Mouse (Mus musculus) layer of hippocampus, adult 18-20 months (tissue): ENCODE results near the gene Chac2. TPM values are rescaled to one million over a fixed set of nuclear protein-coding genes. Genes with fewer than 3 reads are reported as not detected.
"Not testable (repeated sequence)": the region's sequence is repeated elsewhere in the genome, so short reads cannot be mapped to it uniquely, and the experiment has no call there.

Experiments used
- DNase-seq, 2 experiments: peaks; one replicate each; pipeline ENCODE4 v3.0.0; 2022; ENCODE audit warnings: low spot score in 2 of 2
- long read RNA-seq: library from polyadenylated mRNA; stranded (forward); transcript quantifications from one replicate; pipeline ENCODE4 v2.0.0, GENCODE M21; 2021
- total RNA-seq, 2 experiments: library from RNA; stranded (reverse); gene quantifications; 2 replicates each; pipeline ENCODE4 v1.2.3; 2021

The Chac2 gene
- 10 to 100 TPM; 12.8 to 15.4 TPM for total RNA-seq
- long read RNA-seq, transcript Chac2-202 (3 exons, 1,315 nt), result major isoform, 6 of 9 reads
- long read RNA-seq, partial matches to known transcripts, result 0 of 9 reads
- long read RNA-seq, other reads (novel, unspliced or antisense), result 0 of 9 reads

DNA sequence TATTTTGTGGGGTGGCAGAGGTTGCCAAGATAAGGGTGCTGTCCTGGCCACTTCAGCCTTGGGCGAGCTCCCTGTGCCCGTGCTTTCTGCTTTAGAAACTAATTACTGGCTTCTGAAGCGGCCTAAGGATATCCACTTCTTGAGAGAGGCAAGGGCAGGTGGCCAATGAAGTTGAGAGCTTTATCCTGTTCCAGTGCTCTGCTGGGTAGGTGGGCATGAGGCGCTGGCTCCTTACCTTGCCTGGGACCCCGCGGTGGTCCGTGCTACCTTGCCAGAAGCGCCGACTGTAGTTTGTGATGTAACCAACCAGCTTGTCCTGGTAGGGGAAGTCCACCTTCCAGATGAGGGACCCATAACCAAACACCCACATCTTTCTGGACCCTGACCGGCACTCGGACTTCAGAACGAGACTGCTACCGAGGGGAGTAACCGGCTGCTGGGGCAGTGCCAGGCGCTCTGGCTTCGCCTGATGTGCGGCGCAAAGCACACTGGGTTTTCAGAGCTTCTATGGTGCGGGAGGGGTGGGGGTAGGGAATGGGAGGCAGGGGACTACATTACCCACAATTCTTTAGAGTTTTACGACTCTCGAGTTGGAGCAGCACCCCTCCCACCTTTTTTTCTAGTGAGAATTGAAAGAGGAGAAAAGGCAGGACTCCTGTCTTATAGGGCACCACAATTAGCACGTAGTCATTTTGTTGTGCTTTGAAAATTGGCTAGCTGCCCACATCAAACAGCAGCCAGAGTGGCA is at the start of gene Chac2:
Chac2 (minus strand) TSS at position 474 of the 748 bp plus-strand sequence.
- DNase-seq, result peak; percentile 77 to 91

DNA sequence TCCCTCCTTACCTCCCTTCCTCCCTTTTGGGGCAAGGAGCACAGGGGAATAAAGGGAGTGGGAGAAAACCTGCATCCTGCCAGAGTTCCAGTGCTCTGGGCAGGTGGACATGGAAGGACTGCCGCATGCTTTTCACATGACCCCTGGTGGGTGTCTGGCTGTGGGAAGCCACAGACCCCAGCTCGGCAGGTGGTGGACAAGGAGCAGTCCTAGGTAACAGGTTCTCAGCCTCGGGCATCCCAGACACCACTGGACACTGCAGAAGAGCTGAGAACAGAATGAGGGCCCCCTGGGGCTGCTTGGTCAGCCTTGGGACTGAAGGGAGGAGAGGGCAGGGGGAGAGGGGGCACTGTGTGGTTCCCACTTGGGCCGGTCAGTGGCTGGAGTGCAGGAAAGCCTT is 48.8 kb upstream of the Chac2 start:
- DNase-seq, result no peak

DNA sequence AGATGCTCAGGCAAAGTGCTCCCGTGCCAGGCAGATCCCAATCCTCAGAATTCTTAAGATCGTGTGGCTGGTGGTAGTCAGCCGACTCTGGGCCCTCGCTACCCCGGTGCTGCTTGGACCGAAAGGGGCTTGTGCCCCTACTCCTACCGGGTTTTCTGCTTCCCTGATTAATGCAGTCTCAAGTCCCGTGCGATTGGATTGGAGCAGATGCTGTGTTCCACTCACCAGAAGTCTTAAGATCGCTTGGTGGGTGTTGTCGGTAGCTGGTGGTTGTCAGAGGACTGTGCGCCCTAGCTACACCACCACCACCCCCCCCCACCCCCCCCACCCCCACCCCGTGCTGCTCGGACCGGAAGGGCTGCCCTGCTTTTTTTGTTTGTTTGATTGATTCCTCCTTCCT is 31.3 kb upstream of the Chac2 start:
- not testable (repeated sequence) for DNase-seq

DNA sequence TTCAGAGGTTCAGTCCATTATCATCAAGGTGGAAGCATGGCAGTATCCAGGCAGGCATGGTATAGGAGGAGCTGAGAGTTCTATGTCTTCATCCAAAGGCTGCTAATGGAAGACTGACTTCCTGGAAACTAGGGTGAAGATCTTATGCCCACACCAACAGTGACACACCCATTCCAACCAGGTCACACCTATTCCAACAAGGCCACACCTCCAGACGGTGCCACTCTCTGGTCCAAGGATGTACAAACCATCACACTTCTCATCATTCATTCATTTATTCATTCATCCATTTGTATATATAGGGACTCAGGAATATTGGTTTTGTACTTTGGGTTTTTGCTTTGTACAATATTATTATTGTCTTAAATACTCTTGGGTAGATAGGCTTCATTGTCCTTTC is 23.5 kb upstream of the Chac2 start:
- not testable (repeated sequence) for DNase-seq

DNA sequence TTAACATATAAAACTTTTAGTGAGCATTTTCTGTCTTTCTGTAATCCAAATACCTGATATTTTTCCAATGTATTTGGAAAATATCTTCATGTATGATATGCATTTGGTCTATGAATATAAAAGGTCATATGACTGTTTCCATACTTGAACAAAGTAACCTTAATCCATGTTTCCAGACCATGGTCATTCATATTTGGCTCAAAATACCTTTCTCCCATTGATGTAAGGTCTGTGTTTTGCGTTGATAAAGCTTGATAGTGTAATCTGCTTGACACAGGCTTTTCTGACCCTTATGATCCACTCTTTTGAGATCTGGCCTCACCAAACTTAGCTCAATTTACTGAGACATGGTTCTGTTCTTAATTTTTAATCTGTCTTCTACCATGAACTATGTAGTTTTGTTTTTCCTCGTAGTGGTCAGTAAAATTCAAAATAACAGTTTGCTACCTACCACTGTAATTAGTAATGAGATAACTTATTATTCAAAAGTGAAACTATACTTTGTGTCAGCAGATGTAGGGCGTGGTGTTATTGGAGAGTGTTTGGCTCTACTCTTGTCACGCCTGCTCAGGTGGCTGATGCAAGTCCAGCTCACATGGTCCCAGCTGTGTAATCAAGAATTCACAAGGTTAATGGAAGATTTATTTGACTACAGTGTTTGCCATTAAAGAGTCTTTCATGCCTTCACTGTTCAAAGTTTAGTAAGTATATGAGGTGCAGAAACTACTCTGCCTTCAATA is 15.2 kb upstream of the Chac2 start:
- DNase-seq, result no peak

DNA sequence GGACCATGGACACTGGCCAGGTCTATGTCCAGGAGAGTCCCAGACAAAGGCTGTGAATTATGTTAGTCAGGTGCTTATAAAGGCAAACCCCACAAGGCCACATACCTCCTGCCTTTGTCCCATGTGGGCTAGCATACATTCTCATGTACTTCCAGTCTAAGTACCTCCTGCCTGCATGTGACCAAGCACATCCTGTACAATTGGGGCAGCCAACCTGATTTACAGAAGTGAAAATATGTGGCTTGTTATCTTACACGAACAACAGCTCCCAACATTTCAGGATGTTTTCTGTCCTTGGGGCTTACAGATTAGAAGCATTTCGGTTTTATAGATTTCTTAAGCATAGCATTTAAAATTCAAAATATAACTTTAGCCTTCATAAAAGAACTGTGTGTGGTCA is 13.9 kb upstream of the Chac2 start:
- DNase-seq, result no peak

DNA sequence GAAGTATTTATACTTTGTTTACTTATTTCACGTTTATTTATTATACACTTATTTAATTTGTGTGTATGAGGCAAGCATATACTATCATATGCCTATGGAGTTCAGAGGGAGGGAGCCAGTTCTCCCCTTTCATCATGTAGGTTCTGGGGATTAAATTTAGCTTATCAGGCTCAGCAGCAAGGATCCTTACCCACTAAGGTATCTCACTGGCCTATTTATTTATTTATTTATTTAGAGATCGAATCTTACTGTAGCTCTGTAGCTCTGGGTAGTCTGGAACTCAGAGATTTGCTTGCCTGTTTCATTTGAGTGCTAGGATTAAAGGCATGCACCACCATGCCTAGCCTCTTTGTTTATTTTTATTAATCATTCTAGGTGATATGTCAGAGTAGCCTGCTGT is 12.6 kb upstream of the Chac2 start:
- no peak for DNase-seq

DNA sequence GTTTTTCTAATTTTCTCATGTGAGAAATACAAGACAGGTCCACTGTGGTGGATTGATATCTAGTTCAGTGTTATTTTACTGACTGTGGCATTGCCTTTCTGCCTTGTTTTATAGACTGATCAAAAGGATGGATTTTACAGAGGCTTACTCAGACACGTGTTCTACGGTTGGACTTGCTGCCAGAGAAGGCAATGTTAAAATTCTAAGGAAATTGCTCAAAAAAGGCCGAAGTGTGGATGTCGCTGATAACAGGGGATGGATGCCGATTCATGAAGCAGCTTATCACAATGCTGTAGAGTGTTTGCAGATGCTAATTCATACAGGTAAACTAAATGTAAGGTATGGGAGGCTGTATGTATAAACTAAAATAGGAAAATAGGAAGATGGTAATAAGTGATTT is 12.0 kb upstream of the Chac2 start:
- no peak for DNase-seq

DNA sequence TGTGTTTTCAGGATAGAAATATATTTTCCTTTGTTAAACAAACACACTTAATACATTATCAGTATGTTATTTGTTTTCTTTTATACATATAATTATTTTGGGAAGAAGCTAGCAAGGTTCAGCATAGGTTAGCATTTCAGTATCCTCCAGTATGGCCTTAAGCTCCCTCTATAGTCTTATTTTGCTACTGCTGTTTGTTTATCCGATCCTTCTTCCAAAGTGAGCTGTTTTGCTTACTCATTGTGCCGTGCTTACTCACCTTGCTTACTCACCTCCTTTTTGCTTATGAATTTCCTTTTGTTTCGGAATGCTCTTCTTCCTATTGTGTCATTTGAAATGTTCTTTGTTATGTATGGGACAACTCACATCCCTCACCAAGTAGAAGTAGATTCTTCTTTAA is 10.5 kb upstream of the Chac2 start:
- DNase-seq, result no peak

DNA sequence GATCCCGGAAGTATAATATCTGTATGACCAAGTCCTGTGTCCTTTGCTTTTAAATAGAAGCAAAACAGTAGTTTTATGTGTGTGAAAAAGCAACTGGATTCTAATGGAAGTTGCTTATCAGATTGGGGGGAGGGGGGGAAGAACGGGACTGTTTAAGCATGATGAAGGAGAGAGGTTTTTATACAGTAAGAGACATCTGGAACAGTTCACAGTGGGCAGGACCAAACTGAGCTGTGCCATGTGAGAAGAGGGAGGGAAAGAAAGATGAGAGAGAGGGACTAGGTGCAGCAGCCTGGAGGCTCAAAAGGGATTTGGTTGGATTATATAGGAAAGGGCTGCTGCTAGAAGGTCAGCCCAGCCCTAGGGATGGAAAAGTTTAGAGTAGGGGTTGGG is 471 bp upstream of the Chac2 start:
- no peak for DNase-seq

DNA sequence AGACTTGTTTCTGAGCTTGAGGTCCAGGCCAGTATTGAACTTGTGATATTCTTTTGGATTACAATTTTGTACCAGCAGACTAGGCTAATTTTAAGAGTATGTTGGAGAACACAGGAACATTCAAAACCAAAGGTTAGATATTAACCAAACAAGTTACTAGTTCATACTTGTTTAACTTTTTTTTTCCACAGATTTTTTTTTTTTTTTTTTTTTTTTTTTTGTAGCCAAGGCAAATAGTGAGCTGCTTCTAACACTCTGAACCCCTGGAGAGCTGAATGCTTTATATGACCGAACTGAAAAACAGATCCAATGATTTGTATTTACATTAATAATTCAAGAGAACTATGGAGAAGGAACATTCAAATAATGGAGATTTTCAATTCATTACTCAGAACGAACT is 913 bp downstream of the Chac2 start:
- DNase-seq, result no peak

DNA sequence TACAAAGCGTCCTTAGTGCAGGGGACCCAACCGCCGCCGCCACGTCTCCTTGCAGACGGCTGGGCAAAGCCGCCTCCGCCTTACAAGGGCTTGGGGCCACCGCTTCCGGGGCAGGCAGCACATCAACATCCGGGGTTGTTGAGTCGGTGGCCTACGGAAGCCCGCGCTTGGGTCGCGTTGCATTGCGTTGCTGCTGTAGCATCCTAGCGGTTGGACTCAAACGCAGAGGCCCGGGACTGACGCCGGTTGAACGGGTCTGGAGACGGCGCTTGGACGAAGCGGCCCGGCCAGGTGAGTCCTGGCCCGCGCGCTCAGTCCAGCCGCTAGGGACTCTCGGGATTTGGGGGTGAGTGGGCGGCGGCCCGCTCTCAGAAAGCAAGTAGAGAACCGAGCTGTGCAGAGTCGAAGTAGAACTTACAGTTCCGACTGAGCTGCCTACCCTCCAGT is 31.8 kb downstream of the Chac2 start, which contains the start of gene Erlec1:
Erlec1 (minus strand) TSS at position 57 of the 447 bp plus-strand sequence.
- DNase-seq, result peak; percentile 87 to 94

DNA sequence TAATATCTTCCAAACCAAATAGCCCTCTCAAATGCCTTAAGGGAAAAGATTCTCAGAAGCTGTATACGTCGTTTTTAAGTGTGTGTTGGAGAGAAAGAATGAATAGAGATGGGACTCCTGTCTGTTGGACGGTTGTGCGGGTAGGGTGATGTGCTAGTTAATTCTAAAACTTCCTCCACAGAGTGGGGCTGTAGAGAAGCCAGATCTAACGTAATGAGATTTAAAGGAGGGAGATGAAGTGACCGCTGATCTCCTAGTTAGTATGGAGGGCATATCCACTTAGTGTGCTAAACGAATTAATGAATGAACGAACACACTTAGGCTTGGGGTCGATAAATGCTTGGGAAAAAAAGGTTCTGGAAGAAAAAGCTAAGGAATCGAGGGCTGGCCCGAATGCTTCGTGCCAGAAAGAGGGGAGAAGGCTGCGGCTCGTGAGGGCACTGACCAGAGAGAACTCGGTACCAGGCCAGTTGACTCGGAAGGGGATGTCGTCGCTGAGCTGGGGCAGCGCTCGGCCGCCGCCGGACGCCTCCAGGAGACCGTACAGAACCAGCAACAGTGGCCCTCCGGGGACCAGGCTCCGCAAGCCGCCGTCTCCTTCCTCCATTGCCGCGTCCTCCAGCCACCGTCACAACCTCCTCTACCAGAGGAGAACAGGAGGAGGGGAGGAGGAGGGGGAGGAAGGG is 32.5 kb downstream of the Chac2 start:
- DNase-seq, result peak; percentile 30 to 45

DNA sequence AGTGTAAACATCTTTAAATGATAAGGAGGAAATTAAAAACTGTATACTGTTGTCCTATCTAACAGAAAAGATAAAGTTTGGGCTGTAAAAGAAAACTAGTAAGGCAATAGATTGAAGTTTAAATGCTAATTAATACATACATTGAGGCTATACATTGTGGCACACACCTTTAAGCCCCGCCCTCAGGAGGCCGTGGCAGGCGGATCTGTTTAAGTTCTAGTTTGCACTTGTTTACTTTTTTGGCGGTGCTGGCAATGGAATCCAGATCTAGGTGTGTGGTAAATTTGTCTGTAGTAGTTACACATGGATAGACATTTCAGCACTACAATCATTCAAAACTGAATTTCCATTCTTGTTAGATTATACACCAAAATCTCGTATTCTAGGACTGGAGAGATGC is 33.3 kb downstream of the Chac2 start:
- no peak for DNase-seq

DNA sequence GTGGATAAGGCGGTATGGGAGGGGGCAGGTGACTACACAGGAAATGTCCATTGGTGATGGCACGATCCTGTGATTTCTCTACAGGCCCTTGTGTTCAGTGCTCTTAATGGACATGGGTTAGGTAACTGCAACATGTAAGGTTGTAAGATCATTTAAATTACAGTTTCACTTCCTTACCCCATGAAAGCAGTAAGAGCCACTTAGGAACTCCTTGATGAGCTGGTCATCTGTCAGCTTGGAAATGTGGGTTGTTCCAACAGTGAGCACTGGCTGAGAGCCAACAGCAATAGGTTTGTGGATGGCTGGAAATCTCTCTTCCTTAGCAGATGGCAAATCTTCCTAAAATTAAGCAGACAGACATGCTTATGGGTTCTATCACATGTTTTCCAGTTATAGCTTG is 42.6 kb downstream of the Chac2 start:
- no peak for DNase-seq

DNA sequence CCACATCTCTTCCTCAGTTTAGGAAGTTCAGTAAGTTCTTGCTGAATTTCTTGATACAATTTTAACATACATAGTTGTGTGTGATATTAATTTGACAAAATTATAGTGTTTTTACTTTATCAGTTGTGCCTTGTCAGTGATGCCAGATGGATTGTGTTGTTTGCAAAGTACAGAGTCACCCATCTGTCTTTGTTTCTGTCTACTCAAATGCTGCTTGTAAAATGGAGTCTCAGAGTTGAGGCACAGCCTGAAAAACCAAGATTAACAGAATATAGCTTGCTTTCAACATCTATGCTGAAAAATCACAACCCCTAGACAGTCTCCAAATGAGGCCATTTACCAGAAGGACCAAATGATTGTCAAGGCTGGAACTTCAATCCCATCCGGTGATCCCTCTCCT is 57.7 kb downstream of the Chac2 start:
- peak; percentile 10 to 63 for DNase-seq

DNA sequence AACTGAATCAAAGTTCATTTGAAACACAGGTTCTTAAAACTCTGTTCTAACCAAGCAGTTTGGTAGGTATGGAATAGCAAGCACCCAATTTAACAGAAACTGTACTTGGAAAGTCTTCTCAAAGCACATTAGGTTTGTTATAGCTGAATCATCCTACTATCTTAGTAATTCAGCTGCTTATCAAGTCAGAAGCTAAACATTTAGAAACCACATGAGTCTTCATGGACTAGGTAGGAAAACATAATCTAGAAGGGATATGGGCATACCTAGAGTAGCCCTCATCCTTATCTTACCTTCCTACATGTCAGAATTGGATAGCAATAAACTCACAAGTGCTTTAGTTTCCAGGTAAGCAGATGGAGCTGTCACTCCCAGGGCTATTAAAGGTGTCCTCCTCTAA is 58.1 kb downstream of the Chac2 start:
- DNase-seq, result no peak

Other genes starting within 250 kb of the Chac2 start
- gene Psme4, start 214.6 kb downstream of the Chac2 start, total RNA-seq, result 10 to 100 TPM; 32.1 to 33.9 TPM
- 10 to 100 TPM; 12.4 to 14.5 TPM for gene Gpr75, start 101.0 kb downstream of the Chac2 start, total RNA-seq
- 10 to 100 TPM; 17.4 to 21.1 TPM for gene Asb3, start 100.9 kb downstream of the Chac2 start, total RNA-seq
- gene Erlec1, start 32.0 kb downstream of the Chac2 start, total RNA-seq, result 10 to 100 TPM; 51.0 to 52.3 TPM
- gene Gm17332, start 196.1 kb upstream of the Chac2 start, total RNA-seq, result not detected